Mouse (Mus musculus) central nervous system, embryonic 11.5 days (tissue): ENCODE results near the gene Aars2. TPM values are rescaled to one million over a fixed set of nuclear protein-coding genes. Genes with fewer than 3 reads are reported as not detected.

Source experiments
- polyA plus RNA-seq: library from polyadenylated mRNA; depleted of rRNA; stranded (reverse); fragments of >200 nt; gene quantifications from 2 replicates; pipeline ENCODE4 v1.2.3, GENCODE M21; 2012; rRNA removed

Gene Aars2
- polyA plus RNA-seq: 21.9 and 24.1 TPM in 2 replicates

GRCm38 (mm10) chr17:45506700-45507189 lies at the start of gene Aars2:
Gene Aars2, plus strand, starts transcription at chr17:45506841.

GRCm38 (mm10) chr17:45474669-45475465 lies 31.8 kb upstream of the Aars2 start, which contains the start of gene Spats1:
Gene Spats1, minus strand, starts transcription at chr17:45475415.

GRCm38 (mm10) chr17:45523263-45523662 lies 16.6 kb downstream of the Aars2 start, which contains the start of gene Tcte1:
Gene Tcte1, plus strand, starts transcription at chr17:45523434.

GRCm38 (mm10) chr17:45549617-45550181 lies 43.1 kb downstream of the Aars2 start, which contains the start of gene Tmem151b:
Gene Tmem151b, minus strand, starts transcription at chr17:45549677.

GRCm38 (mm10) chr17:45555452-45556106 lies 48.9 kb downstream of the Aars2 start, which contains the start of gene Nfkbie:
Gene Nfkbie, plus strand, starts transcription at chr17:45555703.

GRCm38 (mm10) chr17:45563655-45564530 lies 57.3 kb downstream of the Aars2 start, which contains the start of gene Slc35b2:
Gene Slc35b2, plus strand, starts transcription at chr17:45563874.

Other genes with a start within 250 kb of the Aars2 start
- 51.3 and 57.5 TPM in 2 replicates for gene Cdc5l, start 73.1 kb upstream of the Aars2 start, polyA plus RNA-seq
- gene Spats1, start 31.4 kb upstream of the Aars2 start, polyA plus RNA-seq: 0.18 and 0.45 TPM in 2 replicates
- gene Tcte1, start 16.6 kb downstream of the Aars2 start, polyA plus RNA-seq: 0.04 and 0.10 TPM in 2 replicates
- 12.7 and 14.0 TPM in 2 replicates for gene Tmem151b, start 42.8 kb downstream of the Aars2 start, polyA plus RNA-seq
- 3.4 and 4.1 TPM in 2 replicates for gene Nfkbie, start 48.9 kb downstream of the Aars2 start, polyA plus RNA-seq
- 59.0 and 67.3 TPM in 2 replicates for gene Slc35b2, start 57.0 kb downstream of the Aars2 start, polyA plus RNA-seq
- gene Hsp90ab1, start 66.4 kb downstream of the Aars2 start, polyA plus RNA-seq: 1,227 and 1,796 TPM in 2 replicates
- gene Slc29a1, start 92.8 kb downstream of the Aars2 start, polyA plus RNA-seq: 49.8 and 51.7 TPM in 2 replicates
- 0.17 and 9.4 TPM in 2 replicates for gene Mymx, start 95.3 kb downstream of the Aars2 start, polyA plus RNA-seq
- gene Capn11, start 152.5 kb downstream of the Aars2 start, polyA plus RNA-seq: 0.16 and 1.6 TPM in 2 replicates
- 53.4 and 76.5 TPM in 2 replicates for gene Mrpl14, start 179.5 kb downstream of the Aars2 start, polyA plus RNA-seq
- gene Tmem63b, start 180.1 kb downstream of the Aars2 start, polyA plus RNA-seq: 93.6 and 123 TPM in 2 replicates
- gene 1600014C23Rik, start 227.0 kb downstream of the Aars2 start, polyA plus RNA-seq: 0.12 and 0.15 TPM in 2 replicates